Mouse (Mus musculus): ENCODE measurements around the gene Gpr146. TPM values are rescaled to one million over a fixed set of nuclear protein-coding genes. Genes with fewer than 3 reads are reported as not detected.

Gene Gpr146
- polyA plus RNA-seq, 1 experiment = 15.4 TPM

DNA sequence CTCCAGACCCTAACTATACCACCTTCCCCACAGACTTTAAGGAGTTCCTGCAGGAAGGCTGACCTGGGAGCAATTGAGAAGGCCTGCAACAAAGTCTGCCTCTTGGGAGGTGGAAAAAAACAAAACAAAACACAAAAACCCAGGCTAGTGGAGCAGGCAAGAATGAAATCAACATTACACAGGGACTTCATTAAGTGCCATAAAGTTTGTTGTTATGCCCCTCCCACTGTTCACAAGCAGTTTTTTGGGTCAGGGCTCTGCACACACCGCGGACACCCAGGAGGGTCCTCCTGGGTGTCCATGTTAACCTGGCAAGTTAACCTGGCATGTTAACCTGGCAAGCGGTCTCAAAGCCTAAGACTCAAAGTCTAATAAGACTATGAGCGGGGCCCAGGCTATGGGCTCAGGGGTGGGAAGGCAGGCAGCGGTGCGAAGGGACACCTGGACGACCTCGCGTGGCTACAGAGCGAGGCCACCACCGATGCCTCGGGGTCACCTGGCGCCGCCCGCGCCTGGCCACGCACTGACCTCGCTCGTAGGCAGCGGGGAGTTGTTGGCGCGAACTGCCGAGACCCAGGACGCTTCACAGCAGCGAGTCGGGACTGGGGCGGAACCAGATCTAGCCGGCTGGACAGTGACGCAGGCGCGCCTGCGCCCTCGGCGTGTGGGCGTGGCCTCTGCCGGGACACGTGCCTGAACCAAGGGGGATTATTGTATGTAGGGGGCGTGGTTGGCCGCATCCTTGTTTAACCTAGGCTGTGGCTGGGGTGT, 5.7 kb upstream of the Gpr146 start:
- TF ChIP-seq GATA1 (IDR thresholded peaks at IDR 0.05; ENCODE audit: low read length) = no peak

DNA sequence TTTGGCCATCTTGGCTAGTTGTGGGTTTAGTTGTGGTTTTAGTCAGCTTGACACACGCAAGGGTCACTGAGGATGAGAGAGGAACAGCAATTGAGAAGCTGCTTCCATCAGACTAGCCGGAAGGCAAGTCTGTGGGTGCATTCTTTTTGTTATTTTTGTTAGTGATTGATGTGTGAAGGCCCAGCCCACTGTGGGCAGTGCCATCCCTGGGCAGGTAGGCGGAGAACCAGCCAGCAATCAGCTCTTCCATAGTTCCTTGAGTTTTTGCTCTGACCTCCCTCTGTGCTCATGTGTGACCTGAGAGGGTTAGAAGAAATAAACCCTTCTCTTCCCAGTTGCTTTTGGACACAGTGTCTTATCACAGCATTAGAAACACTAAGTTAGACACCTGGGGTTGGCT, 4.4 kb upstream of the Gpr146 start:
- TF ChIP-seq GATA1 (IDR thresholded peaks at IDR 0.05; ENCODE audit: low read length) = no peak

DNA sequence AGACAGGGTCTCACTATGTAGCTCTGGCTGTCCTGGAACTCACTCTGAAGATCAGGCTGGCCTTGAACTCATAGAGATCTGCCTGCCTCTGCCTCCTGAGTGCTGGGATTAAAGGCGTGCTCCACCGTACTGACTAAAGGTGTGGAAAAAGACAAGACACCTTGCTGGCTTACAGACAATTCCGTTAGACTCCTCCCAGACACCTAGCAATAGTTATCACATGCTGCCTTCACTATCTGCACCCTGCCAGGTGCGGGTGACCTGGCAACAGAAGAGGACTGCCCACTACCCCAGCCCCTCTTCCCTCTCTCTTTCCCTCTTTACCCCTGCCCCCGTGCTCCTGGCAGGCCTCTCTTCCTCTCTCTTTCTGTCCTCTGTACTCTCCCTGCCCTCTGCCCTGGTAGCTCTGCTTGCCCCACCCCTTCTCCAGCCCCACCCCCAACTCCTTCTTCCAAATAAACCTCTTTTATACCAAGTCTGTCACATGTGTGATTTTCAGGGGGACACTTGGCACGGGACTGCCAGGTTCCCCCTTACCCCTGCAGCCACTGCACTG, 3.5 kb upstream of the Gpr146 start:
- no peak for TF ChIP-seq GATA1 (IDR thresholded peaks at IDR 0.05; ENCODE audit: low read length)

DNA sequence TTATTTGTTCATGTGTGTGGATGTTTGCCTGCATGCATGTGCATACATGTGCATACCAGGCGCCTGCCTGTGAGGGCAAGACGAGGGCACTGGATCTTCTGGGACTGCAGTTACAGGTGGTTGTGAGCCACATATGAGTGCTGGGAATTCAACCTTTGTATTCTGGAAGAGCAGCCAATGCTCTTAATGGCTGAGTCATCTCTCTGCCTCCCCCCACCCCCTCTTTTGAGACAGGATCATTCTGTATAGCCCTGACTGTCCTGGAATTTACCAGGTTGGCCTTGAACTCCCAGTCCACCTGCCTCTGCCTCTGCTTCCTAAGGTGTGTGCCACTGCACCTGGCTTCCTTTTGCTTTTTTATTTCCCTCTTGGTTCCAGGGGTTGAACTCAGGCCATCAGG, 2.7 kb upstream of the Gpr146 start:
- no peak for TF ChIP-seq GATA1 (IDR thresholded peaks at IDR 0.05; ENCODE audit: low read length)

DNA sequence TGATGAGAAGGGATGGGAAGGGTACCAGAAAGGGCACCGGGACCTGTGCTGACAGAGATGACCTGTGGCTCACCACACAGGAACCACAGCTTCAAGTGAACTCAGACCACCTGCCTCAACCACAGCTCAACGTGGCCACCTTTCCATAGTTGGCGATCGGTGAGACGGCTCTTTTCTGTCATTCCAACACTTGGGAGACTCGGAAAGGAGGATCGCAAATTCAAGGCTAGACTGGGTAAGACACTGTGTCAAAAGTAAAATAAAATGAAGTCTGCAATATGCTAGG, 717 bp downstream of the Gpr146 start:
- no peak for TF ChIP-seq GATA1 (IDR thresholded peaks at IDR 0.05; ENCODE audit: low read length)

DNA sequence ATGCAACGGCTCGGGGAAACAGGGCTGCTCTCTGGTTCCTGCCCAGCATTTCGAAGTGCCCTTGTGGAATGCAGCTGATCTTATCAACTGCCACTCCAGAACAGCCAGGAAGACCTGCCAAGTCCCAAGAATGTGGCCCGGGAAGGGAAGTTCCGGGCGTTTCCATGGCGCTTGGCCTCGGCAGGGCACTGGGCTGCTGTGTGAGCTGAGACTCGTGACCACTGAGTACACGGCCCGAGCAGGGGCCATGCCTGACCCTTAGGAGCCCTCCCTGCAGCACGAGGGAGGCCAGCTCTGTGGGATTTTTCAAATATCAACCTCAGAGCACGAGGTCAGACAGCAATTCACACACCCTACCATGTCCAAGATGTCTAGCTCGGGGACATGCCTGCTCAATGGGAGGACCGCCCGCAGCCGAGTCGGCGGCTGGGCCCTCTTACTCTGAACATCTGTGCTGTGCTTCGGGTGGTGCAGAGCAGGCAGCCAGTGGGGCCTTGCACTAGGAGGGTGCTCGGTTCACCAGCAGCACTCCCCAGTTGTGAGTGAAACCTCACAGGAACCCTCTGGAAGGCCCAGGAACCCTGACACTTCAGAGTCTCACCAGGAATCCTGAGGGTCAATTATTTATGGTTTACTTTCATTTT, 1.6 kb downstream of the Gpr146 start:
- no peak for TF ChIP-seq GATA1 (IDR thresholded peaks at IDR 0.05; ENCODE audit: low read length)

DNA sequence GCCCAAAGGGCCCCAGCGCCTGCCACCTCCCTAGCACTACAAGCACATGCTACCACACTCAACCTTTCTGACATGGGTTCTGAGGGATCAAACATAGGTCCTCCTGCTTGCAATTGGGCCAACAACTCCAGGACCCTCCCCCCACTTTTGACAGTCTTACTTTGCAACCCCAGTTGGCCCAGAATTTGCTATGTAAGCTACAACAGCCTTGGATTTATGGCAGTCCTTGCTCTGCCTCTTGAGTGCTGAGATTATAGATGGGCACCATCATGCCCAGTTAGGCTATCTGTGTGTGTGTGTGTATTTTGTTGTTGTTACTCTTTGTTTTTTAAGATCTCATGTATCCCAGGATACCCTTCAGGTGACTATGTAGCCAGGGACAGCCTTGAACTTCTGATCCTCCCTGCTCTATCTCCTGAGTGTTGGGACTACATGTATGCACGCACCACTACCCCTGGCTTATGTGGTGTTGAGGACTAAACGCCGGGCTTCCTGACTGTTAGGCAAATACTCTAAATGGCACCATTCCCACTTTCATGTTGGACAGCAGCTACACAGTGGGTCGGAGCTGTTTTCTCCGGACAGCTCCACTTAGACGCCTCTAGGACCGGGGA, 2.4 kb downstream of the Gpr146 start:
- no peak for TF ChIP-seq GATA1 (IDR thresholded peaks at IDR 0.05; ENCODE audit: low read length)

DNA sequence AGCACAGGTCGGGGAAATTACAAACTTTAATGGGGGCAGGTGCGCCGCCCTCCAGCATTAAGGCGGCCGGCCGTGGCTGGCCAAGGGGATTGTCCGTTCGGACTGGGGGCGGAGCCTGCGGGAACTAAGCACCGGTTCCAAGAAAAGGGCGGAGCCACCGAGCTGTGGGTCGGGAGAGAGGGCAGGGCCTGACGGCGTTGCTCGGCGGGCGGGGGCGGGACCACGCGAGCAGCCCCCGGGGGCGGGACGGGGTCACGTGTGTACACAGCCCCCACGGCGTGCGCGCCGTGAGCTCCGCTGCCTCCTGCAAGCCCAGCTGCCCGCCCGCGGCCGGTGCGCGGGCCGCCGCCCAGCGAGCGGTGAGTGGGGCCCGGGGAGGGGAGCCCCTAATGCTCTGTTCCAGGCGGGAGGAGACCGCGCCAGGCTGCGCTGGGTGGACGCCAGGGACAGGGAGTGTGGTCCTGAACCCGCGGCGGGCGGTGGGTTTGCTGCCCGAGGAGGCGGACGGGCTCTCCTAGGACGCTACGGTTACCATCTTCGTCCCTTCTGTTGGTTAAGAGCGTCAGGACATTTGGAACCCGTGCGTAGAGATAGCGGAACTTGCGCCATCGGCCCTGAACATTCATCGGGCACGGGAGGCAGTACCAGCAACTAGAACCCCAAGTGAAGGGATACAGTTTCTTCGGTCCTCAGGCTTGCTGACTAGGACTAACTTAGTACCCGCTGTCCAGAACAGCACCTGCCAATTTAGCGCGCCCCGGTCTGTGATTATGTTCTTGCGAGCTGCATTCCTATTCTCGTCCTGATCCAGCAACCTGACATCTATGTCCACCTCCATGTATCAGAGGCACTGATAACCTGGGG, 3.1 kb downstream of the Gpr146 start:
- TF ChIP-seq GATA1 (IDR thresholded peaks at IDR 0.05; ENCODE audit: low read length) = no peak

DNA sequence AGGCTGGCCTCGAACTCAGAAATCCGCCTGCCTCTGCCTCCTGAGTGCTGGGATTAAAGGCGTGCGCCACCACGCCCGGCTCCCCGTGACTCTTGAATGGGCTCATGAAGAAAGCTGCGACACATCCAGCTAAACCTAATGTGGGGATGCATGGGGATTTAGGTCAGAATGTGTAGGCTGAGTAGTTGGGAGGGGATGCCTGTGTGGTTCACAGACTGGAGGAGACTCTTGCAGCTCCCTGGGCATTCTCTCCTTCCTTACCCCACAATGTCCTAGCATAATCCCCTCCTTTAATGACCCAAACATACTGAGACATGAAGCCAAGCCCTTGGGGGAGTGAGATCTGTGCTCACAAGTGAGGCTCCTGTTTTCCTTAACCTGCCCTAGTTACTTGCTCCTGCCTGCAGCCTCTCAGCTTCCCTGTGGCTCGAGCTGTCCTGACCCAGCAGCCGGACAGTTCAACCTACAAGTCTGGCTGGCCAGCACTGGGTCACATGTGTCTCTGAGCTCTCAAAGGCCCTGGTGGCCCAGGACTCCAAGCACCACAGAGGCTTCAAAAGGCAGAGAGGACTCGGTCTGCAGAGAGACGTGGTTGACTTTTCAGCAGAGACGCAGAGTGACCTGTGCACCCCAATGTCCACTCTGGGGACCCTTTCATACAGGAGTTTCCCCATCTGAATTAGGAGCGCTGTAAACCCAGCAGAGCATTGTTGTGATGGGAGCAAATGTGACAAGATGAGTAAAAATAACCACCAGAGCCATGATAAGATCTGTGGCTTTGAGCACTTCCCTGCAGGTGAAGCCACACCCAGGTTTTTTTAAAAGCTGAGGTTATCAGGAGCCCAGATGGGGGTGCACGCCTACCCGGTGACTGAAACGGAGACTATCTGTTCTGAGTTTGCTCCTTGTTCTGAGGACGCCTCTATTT, 4.4 kb downstream of the Gpr146 start:
- peak; percentile 72 for TF ChIP-seq GATA1 (IDR thresholded peaks at IDR 0.05; ENCODE audit: low read length)

DNA sequence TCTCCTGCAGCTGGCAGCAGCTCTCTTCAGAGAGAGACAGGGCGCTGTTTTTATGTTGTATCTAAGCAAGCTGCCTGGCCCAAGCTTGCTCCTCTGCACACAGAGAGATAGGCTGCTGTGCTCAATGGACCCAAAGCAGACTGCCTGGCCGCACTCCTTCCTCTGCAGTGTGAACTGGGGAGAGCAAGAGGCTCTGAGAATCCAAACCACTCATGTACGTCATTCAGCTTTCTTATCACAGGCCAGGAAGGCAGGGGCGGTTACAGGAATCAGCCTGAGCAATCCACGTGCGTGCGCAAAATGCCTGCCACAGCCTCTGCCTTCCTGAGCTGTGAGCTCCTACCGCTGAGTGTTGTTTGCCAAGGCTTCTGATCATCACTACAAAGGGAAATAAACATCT, 5.3 kb downstream of the Gpr146 start:
- peak; percentile 39 for TF ChIP-seq GATA1 (IDR thresholded peaks at IDR 0.05; ENCODE audit: low read length)

DNA sequence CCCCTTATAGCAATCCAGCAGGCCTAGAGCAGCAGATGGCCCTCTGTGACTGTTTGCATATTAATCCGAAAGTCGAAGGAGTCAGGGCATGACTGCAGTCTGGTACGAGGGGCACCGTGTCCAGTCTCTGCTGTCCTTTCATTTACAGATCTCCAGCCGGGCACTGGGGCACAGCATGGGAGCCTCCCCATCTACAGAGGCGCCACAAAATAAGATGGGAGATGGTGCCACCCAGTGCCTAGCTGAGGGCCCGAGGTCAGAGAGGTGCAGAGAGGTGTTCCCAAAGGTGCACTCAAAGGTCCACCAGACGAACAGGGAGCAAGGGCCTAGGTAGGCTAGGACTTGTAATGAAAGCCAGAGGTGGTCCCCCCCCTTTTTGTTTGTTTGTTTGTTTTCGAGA, 5.7 kb downstream of the Gpr146 start:
- no peak for TF ChIP-seq GATA1 (IDR thresholded peaks at IDR 0.05; ENCODE audit: low read length)

DNA sequence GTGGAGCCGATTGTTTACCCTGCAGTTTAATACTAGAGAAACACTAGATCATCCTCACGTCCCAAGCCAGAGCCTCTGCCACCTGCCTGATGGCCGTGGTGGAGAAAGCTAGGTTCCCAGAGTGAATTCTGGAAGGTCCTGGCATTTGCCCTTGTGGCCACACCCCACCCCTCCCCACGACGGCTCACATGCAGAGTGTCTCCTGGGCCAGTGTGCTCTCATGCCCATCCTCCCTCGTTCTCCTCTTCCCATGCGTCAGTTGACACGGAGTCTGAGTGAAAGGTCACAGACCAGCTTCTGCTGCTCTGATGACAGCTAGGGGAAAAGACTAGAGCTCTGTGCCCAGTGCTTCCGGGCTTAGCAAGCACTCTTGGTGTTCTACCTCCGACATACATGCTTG, 7.0 kb downstream of the Gpr146 start:
- TF ChIP-seq GATA1 (IDR thresholded peaks at IDR 0.05; ENCODE audit: low read length) = no peak

DNA sequence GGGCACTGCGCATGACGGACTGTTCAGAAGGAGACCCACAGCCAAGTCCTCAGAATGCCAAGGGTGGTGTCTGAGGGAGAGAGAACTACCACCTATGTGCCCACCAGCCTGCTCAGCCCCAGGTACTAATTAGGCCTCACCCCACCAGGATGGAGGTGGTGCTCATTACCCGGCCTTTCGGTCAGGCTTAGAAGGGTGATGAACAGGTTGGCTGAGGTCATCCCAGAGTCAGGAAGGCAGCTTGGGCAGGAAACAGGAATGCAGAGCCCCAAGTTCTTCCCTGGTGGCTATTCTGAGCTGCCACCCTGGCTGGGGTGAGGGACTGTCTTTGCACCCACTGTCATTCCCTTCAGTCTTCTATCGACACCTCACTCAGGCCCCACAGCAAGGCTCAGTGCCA, 8.6 kb downstream of the Gpr146 start:
- no peak for TF ChIP-seq GATA1 (IDR thresholded peaks at IDR 0.05; ENCODE audit: low read length)

DNA sequence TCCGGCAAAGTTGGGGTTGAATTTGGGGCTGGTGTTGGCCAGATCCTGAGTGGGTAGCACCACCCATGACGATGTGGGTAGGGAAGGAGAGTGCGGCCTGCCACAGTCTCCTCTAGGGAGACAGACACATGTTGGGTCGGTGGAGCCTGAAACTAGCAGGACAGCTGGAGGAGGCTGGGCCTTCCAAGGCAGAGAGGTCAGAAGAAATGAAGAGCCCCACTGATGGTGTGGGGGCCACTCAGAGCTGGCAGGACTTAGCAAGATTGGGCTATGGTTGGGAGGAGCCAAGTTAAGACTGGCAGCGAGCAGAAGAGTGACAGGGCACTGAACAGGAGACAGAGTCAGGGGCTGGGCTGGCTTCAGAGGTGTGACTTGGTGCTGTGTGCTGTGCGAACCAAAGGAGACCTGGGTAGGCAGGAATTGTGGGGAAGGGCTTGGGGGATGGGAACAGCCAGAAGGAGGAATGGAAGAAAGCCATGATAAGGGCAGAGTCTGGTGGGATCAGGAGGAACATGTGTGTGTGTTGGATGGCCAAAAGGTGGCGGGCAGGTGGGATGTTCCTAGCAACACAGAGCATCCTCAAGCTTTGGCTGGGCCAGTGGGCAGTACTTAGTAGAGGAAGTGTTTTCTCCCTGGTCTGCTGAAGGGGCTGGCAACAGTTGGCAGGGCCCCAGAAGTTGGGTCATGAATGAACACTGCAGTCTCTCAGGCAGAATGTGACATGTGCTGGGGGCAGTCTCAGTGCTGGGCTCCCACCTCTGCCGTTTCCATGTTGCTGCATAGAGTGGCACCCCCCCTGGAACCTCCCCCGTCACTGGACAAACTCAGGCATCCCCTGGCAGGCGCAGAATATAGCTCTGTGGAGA, 10.1 kb downstream of the Gpr146 start:
- no peak for TF ChIP-seq GATA1 (IDR thresholded peaks at IDR 0.05; ENCODE audit: low read length)
